Mouse (Mus musculus) gastrocnemius, postnatal 14 days (tissue): ENCODE results near the gene Sec1. TPM values are rescaled to one million over a fixed set of nuclear protein-coding genes. Genes with fewer than 3 reads are reported as not detected.

Experiments
- DNase-seq: peaks from one replicate; pipeline ENCODE4 v3.0.0; 2021; ENCODE audit warnings: mixed read lengths
- intact Hi-C: fragments of 180-260 bp; cut with DNase I; formaldehyde crosslinking; loops from one replicate; pipeline ENCODE4 v1.15.1; 2025; ENCODE audit warnings: low total_unique reads
- total RNA-seq, 2 experiments: library from RNA; stranded (reverse); gene quantifications; 2 replicates each; pipeline ENCODE4 v1.2.3; 2021

The Sec1 gene
- total RNA-seq, 2 experiments from 2014 or later: 0.18 to 0.31 TPM

DNA sequence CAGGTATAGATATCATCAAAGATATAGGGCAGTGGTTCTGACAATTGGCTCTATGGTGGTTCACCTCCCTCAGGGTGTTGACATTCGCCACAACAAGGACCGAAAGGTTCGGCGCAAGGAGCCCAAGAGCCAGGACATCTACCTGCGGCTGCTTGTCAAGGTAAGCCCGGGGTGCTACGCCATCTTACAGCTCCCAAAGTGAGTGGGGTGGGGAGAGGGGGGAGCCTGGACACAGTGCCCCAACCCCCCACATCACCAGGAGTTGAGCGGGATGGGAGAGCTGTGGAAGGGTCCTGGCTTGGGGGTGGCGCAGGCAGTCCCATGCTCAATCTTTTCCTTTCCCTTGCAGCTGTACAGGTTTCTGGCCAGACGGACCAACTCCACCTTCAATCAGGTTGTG lies 25.0 kb upstream of the Sec1 start:
- intact Hi-C loops: no loop called here
- no peak for DNase-seq

DNA sequence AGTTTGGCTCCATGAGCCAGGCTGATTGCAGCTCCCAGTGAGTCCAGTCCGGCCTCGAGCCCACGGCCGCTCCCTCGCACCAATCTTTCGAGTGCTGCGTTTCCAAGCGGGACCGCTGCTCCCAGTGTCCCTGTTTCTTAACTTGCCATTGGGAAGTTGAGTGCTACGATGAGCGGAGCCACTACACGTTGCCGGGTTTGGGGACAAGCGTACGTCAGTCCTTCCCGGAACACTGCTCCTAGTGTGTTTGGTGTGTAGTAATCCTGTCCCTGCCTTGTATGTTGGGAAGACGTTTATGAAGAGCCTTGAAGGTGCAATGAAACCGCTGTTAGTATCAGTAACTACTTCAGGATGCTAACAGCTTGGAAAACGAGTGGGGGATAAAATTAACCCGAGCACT lies 24.1 kb upstream of the Sec1 start:
- intact Hi-C loops: no loop called here
- DNase-seq: no peak

DNA sequence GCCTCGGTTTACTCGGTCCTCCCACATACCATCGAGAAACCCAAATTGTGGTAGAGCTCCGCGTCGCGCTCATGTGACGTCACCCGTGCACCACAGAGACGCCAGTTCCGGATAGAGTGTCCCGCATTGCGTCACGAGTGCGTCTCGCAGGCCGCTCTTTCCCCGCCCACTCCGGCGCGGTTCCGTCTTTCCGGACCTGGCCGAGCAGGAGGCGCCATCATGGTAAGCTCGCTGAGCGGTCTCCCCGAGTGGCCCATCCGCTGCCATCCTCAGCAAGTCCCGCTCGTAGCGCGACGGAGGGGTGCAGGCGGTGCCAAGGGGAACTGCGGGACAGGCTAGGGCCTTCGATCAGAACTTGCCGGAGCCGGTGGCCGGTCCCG lies 23.7 kb upstream of the Sec1 start, which contains the start of gene Sphk2:
Gene Sphk2, minus strand, starts transcription at position 85 of the 380 bp plus-strand sequence.
- peak; percentile 99 for DNase-seq
- intact Hi-C loops: no loop called here

DNA sequence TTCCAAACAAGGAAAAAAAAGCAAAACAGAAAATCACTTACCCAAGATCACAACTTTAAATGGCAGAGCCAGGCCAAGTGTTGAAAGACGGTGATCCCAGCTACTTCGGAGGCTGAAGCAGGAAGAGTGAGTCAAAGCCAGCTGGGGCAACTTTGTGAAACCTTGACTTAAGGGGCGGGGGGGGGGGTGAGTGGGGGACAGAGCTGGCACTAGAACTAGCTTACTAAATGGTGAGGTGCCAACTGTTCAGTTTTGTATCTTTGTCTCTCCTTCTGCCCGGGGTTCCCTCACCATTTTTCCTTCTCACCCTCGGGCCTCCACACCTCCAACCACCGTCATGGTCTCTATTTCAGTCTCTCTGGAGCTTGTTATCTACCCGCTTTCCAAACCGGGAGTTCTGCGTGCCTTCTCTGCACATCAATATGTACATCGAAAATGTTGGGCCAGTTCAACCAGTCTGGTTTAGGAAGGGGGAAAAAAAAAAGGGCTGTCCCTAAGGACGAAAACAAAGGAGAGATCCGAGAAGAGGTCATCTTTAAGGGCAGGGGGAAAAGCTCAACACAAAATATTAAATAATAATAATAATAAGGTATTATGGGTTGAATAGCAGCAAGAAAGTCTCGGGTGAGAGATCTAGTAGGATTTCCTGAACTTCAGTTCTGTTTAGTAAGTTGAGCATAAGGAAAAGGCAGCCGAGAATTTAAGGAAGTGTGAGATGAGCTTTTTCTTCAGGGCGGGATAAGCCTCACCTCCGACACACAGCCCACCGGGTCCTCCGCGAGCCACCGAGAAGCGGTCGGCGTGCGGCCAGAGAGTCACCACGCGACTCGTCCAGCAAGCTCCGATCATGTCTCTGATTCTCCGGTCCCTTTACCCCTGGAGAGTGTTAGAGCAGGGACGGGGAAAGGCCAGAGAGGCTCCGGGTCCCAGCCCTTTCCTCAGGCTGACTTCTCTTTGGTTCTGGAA lies 23.0 kb upstream of the Sec1 start:
- no peak for DNase-seq
- intact Hi-C loops: no loop called here

DNA sequence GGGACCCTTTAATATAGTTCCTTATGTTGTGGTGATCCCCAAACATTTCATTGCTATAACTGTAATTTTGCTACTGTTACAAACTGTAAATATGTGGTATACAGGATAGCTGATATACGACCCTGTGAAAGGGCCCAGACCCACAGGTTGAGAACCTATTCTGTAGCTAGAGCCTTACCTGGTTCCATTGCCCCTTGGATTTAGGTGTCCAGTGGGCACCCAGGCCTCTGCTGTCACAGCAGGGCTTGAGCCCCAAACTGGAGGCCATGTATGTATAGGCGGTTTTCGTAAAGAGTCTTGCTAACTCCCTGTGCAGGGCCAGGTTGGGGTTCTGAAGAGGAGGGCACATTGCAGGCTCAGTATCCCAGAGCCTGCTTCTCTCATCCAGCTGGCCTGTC lies 22.3 kb upstream of the Sec1 start:
- no peak for DNase-seq
- intact Hi-C loops: no loop called here

DNA sequence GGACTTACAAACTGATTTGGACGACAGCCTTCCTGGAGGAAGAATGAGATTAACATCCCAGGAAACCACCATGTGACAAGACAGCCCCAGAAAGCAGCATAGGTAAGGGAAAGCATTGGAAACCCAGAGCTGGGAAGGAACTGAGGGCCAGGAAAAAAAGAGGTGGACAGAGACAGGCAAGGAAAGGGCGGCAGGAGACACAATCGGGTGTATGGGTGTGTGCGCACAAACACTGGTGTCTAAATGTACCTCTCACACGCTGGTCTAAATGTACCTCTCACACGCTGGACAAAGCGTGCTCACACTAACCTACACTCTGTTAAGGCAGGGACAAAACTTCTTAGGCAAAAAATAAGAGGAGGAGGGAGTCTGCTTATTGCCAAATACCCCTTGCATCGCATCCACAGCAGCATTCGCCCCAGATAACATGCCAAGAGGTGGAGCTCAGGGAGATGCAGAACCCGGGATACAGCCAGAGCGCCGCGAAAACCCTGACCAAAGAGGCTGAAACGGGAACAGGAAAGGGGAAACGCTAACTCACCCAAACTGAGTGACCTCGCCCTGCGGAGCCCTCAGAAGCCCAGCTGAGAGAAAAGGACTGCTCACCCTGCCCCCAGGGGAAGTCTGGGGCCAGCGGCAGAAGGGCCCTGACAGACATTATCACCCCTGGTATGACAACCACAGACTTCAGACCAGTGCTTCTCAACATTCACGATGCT lies 21.7 kb upstream of the Sec1 start:
- no peak for DNase-seq
- intact Hi-C loops: no loop called here

DNA sequence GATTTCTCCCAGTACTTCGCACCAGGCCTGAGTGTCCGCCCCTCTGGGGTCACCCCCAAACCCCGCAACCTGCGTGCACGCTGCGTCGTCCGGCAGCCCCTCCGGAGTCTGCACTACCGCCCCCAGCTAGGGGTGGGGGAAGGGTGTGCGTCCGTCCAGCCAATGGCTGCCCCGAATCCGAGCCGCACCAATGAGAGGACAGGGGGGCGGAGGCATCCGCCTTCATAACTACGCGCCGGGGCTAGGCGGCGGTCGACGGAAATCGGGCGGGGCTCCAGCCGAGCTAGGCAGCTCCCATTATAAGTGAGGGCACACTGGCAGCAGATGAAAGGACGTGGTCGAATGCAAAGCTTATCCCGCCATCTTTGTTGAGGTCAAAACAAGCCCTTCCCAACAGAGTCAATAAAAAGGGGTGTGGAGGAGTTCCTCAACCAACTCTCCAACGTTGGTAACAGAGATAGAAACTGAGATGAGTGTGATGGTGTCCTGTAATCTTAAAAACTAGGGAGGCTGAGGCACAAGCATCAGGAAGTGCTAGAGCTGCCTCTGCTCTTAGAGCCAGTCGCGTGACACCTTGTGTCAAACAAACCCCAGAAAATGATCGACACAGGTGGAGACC lies 21.0 kb upstream of the Sec1 start, which contains the start of gene Rpl18:
Gene Rpl18, plus strand, starts transcription at position 368 of the 619 bp plus-strand sequence.
- DNase-seq: peak; percentile 99
- intact Hi-C loops: no loop called here

DNA sequence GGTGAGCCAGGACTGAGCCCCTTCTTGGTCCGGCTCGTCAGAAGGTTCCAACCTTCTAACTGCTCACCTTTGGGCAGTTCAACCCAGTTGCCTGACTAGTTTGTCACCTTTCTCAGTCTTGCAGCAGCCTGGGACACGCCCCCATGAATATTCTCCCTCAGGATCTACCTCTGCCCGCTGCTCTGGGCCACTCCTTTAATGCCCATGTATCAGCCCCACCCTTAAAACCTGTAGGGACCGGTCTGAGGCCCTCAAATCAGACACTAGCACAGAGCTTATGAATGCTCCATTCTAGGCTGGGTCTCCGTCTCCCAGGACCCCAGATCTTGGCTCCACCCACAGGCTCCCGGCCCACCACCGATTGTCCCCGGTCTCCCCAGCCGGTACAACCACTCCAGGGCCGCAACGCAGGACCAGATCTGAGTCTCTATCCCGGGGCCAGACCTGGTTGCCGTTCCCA lies 20.5 kb upstream of the Sec1 start:
- peak; percentile 10 for DNase-seq
- intact Hi-C loops: no loop called here

DNA sequence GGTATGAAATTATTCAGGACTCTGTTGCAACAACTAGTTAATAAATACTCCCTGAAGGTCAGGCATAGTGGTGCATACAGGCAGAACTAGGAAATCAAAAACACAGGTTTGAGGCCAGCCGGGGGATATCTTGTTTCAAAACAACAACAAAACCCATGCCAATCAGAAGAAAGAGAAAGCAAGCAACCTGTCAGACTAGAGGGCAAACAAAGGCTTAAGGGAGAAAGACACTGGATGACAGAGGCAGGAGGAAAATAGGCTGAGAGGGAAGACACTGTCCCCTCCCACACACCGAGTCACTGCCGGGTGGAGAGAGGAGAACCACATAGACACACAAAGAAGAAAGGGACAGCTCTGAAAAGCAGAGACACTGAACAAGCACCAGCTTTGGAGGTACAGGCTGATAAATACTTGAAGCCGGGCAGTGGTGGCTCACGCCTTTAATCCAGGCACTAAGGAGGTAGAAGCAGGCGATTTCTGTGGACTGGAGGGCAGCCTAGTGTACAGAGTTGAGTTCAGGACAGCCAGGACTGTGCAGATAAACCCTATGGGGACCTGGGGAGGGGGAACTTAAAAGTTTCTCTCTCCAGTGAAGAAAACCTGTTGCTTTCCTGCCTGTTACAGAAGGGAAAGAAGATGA lies 19.8 kb upstream of the Sec1 start:
- intact Hi-C loops: no loop called here
- no peak for DNase-seq

DNA sequence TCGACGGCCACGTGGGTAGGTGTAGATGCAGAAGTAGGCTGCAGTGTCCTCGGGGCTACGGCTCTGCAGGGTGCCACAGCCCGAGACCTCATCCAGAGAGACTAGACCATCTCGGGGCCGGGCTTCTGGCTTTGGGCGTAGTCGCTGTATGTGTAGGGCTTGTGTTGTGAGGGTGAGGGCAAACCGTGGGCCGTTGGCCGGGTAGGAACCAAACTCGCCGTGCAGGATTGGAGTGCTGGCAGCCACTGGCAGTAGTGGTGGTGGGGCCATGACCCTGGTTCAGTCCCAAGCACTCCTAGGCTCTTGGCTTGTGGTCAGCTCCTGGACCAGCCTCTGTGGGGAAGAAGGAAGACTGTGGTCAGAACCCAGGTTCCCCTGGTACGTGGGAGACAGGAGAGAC lies 19.2 kb upstream of the Sec1 start:
- DNase-seq: peak; percentile 22
- intact Hi-C loops: no loop called here

DNA sequence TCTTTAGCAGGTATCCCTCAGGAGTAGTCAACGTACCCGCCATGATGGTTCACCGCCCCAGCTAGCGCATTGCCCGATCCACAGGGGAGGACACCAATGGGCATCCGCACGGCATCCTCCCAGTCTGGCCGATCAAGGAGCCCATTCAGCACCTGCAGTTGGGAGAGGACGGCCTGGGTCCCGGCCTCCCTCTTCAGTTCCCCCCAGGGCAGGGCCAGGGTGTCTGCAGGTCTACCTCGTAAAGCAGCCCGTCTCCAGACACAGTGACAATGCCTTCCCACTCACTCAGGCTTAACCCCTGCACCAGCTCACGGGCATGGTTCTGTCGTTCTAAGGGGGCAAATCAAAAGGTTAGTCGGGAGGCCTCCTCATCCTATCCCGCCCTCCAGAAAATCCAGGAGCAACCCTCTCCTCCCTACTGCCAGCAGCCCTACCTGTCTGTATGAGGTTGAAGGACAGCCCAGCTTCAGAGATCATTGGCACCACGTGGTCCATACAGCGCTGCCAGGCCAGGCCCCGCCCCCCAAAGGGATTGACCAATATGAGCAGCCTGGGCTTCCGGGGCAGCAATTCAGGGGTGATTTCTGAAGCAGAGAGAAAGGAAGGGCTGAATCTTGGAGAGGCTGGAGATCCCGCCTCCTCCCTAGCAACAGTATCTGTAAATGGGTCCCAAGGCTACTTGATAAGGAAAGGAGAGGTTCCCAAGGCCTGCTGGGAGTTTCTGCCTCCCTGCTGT lies 18.0 kb upstream of the Sec1 start:
- DNase-seq: peak; percentile 45
- intact Hi-C loops: no loop called here

DNA sequence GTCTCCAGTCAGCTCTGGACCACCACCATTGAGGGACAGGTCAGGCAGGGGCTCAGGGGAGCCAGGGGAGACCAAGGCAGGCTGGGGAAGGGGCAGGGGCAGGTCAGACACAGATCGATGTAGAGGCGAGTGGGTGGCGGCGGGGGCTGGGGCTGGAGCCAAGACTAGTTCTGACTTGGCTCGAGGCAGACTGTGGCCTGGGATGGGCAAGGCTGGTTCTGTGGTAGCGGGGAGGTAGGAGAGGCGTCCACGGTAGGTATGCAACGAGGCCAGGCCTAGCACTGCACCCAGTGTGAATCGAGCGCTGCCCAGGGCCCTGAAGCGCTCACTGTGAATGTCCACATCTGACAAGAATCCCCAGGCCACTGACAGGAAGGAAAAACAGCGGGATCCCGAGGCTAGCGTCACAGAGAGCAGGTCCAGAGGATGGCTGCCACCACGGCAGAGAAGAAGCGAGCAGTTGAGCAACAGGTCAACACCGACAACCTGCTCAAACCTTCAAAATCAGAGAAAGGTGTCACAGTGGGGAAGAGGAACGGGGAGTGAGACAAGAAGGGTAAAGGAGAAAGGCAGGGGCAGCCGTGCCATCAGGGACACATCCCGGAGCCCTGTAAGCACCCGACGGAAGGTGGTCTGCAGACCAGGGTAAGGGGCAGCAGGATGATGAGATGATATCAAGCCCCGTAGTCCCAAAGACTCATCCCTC lies 17.3 kb upstream of the Sec1 start:
- intact Hi-C loops: no loop called here
- DNase-seq: peak; percentile 22

DNA sequence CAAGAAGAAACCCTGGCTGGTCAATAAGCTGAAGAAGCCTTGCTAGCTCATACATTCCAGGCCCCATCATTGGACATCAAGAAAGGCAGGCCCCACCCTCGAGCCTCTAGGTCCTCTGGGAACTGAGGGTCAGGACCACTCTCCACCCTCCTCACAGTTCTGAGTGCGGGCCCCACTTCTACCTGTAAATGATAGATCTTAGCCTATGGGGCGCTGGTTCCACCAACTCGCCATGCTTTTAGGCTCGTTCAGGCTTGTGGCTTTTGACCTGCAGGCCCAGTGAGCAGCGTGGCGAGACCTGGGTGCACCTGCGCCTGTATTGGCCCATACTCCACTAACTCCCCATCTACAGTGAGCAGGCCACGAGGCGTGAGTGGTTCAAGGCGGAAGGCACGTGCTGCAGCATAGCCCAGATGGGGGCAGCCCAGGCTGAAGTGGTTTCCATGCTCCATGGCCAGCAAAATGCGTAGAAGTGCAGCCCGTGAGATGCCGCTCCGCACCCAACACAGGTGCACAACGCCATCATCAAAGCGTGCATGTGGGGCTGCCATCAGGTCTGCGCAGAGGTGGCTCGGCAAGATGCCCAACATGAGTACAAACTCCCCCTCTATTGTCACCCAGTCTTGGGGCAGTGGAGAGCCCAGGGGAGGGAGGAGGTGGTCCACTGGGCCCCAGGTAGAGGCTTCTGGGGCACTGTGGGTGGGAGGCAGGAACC lies 16.4 kb upstream of the Sec1 start:
- intact Hi-C loops: no loop called here
- DNase-seq: peak; percentile 19

DNA sequence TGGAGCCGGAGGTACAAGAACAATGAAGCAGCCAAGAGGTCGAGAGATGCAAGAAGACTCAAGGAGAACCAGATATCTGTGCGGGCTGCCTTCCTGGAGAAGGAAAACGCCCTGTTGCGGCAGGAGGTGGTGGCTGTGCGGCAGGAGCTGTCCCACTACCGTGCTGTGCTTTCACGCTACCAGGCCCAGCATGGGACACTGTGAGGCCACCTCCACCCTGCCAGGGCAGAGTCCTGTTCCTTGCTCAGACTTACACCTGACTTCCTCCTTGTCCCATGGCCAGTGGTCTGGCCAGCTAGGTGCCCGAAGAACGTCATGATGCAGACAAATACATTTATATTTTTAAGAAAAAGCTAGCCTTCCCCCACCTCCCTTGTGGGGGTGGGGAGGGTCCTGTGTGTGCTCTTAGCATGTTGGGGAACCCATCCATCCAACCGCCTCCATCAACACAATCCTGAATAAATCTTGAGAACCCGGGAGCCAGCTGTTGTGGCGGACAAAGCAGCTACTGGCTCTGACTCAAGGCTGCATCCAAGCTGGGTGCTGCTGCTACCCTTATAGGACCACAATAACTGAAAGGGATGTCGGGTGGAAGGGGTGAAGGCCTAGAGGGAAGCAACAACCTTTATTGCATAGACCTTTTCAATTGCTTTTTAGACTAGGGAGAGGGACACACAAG lies 15.6 kb upstream of the Sec1 start:
- intact Hi-C loops: no loop called here

DNA sequence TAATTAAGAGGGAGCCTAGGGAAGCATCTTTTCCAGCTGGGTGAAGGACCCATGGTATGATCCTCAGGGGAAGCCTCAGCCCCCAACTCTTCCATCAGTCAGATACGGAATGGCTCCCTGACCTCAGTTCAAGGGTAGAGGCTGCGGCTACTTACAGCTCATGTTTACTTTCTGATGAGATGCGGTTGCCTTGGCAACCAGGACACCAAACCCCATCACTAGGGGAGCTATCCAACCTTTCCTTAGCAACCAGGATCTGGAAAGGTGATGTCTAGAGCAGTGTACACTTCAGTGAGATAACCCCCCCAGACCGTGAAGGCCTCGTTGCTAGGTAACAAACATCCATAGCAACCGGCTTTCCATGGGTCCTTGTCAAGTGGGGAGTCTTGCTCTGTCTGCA lies 14.8 kb upstream of the Sec1 start:
- intact Hi-C loops: no loop called here
- DNase-seq: no peak

More for the DNA sequence above, 15.6 kb upstream of the Sec1 start:
- peak; percentile 18 for DNase-seq

DNA sequence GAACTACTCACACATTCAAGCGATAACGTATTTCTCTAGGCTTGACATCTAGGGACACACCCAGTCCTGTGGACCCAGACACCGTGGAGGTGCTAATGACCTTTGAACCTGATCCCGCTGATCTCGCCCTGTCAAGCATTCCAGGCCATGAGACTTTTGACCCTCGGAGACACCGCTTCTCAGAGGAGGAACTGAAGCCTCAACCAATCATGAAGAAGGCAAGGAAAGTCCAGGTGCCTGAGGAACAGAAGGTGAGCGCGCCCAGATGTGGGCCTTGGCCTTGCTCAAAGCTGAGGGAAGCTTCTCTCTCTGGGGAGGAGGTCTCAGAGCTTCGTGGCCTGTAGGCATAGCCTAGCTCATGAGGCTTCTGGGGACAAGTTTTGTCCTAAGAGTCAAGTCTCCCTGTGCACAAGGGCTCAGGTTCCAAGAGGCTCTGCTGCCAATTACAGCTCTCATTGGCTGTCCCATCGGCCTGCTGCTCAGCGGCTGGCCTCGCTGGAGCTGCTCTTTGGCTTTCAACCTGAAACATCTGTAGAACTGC lies 14.1 kb upstream of the Sec1 start:
- peak; percentile 76 for DNase-seq
- intact Hi-C loops: no loop called here

DNA sequence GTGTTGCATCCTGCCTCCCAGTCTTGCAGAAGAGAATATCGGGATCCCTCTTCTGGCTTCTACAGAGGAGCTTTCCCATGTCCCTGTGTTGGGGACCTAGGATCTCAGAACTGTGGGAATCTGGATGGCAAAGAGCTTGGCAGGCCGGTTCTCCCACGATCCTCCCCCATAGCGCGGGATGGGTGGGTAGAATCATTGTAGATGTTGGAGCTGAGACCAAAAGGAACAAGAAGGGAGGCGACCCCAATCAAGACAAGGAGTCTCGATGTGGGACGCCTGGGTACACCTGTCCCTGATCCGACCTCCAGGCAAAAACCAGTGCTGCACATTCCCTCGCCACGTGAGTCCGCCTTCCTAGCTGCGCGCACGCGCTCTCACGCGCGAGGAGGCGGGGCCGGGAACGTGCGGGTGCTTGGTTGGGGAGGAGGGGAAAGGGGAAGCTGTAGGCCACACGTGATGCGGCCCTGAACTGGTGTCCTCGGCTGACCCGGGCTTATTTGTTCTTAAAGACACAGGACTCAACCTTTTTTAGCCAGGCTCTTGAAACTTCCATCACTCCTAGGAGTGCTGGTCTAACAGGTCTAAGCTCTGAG lies 13.3 kb upstream of the Sec1 start:
- DNase-seq: peak; percentile 98
- intact Hi-C loops: no loop called here
